Mouse (Mus musculus): ENCODE data around the gene 1700037H04Rik.

GRCm38 (mm10) chr2:131118968-131119574 lies 40.8 kb downstream of the 1700037H04Rik start:
- TF ChIP-seq EP300 (IDR thresholded peaks at IDR 0.05; ENCODE audit: insufficient read depth, low read depth, low read length): no peak
- no peak for TF ChIP-seq CTCF (IDR thresholded peaks at IDR 0.05)

All from heart, adult 2 months (tissue).